In genomic region chr4:102913700-102914327, GRCm38 (mm10) we compare ENCODE assay signal across 16 mouse cellular contexts.
DNase-seq lines count a peak whose midpoint lies in the region; ATAC-seq and TF ChIP-seq lines count a peak whose summit lies in the region.
"Had no signal": no experiment of that assay in that cellular context is flagged by ENCODE, and none has a peak within 500 bp of the region (broad histone marks: within the 10 kb centered on the region; RNA-seq: fewer than 3 reads in every experiment).

No protein-coding gene starts in this region.

- H3K4me1 ChIP-seq in hindbrain, postnatal 0 days (ENCODE audit: insufficient read depth, low read length) = no peaks in the 10 kb centered on the region
- H3K4me1 ChIP-seq in hindbrain, embryonic 14.5 days (replicated peaks; ENCODE audit: control insufficient read depth, insufficient read depth, low read length) = no peaks in the 10 kb centered on the region
- no peaks in the 10 kb centered on the region for H3K4me1 ChIP-seq in thymus, adult 2 months (replicated peaks; ENCODE audit: control insufficient read depth, insufficient read depth, low read length)
- H3K4me1 ChIP-seq: embryonic facial prominence, embryonic 10.5 days; intestine, embryonic 15.5 days; limb, embryonic 13.5 days had no signal

- TF ChIP-seq POLR2A in thymus, adult 2 months (IDR thresholded peaks at IDR 0.05; ENCODE audit: control insufficient read depth, extremely low read depth, insufficient read depth, low read length, poor library complexity) = no peak

- no peak for ATAC-seq in hindbrain, postnatal 0 days
- no peak for ATAC-seq in hindbrain, embryonic 14.5 days (ENCODE audit: low FRiP score)
- ATAC-seq in megakaryocyte, adult 5-6 weeks (ENCODE audit: poor library complexity, severe bottlenecking) = peak; percentile 47
- ATAC-seq: intestine, embryonic 15.5 days had no signal

- no peak overlapping the region for H3K9ac ChIP-seq in hindbrain, postnatal 0 days (replicated peaks; ENCODE audit: low read length)
- no peak overlapping the region for H3K9ac ChIP-seq in hindbrain, embryonic 14.5 days
- H3K9ac ChIP-seq: intestine, embryonic 15.5 days; limb, embryonic 13.5 days had no signal

- DNase-seq in hindbrain, postnatal 0 days (ENCODE audit: low spot score) = no peak
- no peak for DNase-seq in hindbrain, embryonic 14.5 days (ENCODE audit: low spot score)
- DNase-seq in thymus, adult 2 months = peak; percentile 38
- no peak for DNase-seq in thymus, adult 18-20 months
- no peak for DNase-seq in right cerebral cortex, postnatal 10 days (ENCODE audit: low spot score in 2 of 2)
- DNase-seq in cerebellum, adult 18-20 months = no peak
- DNase-seq in c-Kit-positive CD71-positive TER-119-positive erythroid progenitor cells, embryonic 14.5 days (ENCODE audit: low spot score) = no peak
- DNase-seq: adrenal gland, adult 8-10 months; layer of hippocampus, postnatal 36 days; lung, adult 2 months; right cerebral cortex, postnatal 25 days had no signal

- TF ChIP-seq CTCF in hindbrain, postnatal 0 days (IDR thresholded peaks at IDR 0.05; ENCODE audit: low read depth) = 0 out of 2 replicates have a peak, but pooled peaks have one; percentile 18
- TF ChIP-seq CTCF in thymus, adult 2 months (IDR thresholded peaks at IDR 0.05; ENCODE audit: borderline replicate concordance, control insufficient read depth, extremely low read depth, insufficient read depth, low read length, poor library complexity) = no peak

- no peaks in the 10 kb centered on the region for H3K36me3 ChIP-seq in hindbrain, postnatal 0 days (ENCODE audit: insufficient read depth, low read length)
- peaks cover 25% of the 10 kb centered on the region for H3K36me3 ChIP-seq in hindbrain, embryonic 14.5 days (replicated peaks; ENCODE audit: control insufficient read depth, insufficient read depth)
- no peaks in the 10 kb centered on the region for H3K36me3 ChIP-seq in thymus, adult 2 months (ENCODE audit: control insufficient read depth, insufficient read depth, low read length)
- H3K36me3 ChIP-seq: embryonic facial prominence, embryonic 10.5 days; intestine, embryonic 15.5 days; limb, embryonic 13.5 days had no signal

- no peak overlapping the region for H3K27ac ChIP-seq in hindbrain, postnatal 0 days
- H3K27ac ChIP-seq in hindbrain, embryonic 14.5 days = no peak overlapping the region
- no peak overlapping the region for H3K27ac ChIP-seq in thymus, adult 2 months (ENCODE audit: control insufficient read depth, insufficient read depth, low read length)
- H3K27ac ChIP-seq: embryonic facial prominence, embryonic 10.5 days; intestine, embryonic 15.5 days; limb, embryonic 13.5 days had no signal

- no peaks in the 10 kb centered on the region for H3K27me3 ChIP-seq in hindbrain, postnatal 0 days (ENCODE audit: insufficient read depth, low read length)
- H3K27me3 ChIP-seq in hindbrain, embryonic 14.5 days (ENCODE audit: control insufficient read depth, insufficient read depth, low read length) = no peaks in the 10 kb centered on the region
- H3K27me3 ChIP-seq in thymus, adult 2 months (ENCODE audit: control insufficient read depth, insufficient read depth, low read length) = no peaks in the 10 kb centered on the region
- H3K27me3 ChIP-seq: intestine, embryonic 15.5 days; limb, embryonic 13.5 days had no signal

- H3K9me3 ChIP-seq in hindbrain, postnatal 0 days (ENCODE audit: low read length) = no peaks in the 10 kb centered on the region
- no peaks in the 10 kb centered on the region for H3K9me3 ChIP-seq in hindbrain, embryonic 14.5 days (ENCODE audit: control insufficient read depth, low read length)
- H3K9me3 ChIP-seq: embryonic facial prominence, embryonic 10.5 days; intestine, embryonic 15.5 days; limb, embryonic 13.5 days had no signal

- no peak overlapping the region for H3K4me3 ChIP-seq in hindbrain, postnatal 0 days (ENCODE audit: low read length)
- no peak overlapping the region for H3K4me3 ChIP-seq in hindbrain, embryonic 14.5 days (replicated peaks; ENCODE audit: low read length)
- no peak overlapping the region for H3K4me3 ChIP-seq in thymus, adult 2 months (ENCODE audit: control insufficient read depth, insufficient read depth, low read length)
- H3K4me3 ChIP-seq: embryonic facial prominence, embryonic 10.5 days; intestine, embryonic 15.5 days; limb, embryonic 13.5 days; myocyte had no signal

- 73% methylated on average over 5 of the region's 5 CpGs for WGBS in hindbrain, postnatal 0 days
- 78% methylated on average over 5 of the region's 5 CpGs for WGBS in hindbrain, embryonic 14.5 days
- 71% methylated on average over 5 of the region's 5 CpGs for whole genome bisulfite sequencing in thymus, adult 2 months

- H3K4me2 ChIP-seq in hindbrain, postnatal 0 days (ENCODE audit: low read depth, low read length) = no peak overlapping the region
- no peak overlapping the region for H3K4me2 ChIP-seq in hindbrain, embryonic 14.5 days (replicated peaks)
- H3K4me2 ChIP-seq: intestine, embryonic 15.5 days; limb, embryonic 13.5 days had no signal
